In genomic region chr16:52031712-52032251, GRCm38 (mm10) we compare ENCODE assay signal across 8 mouse cellular contexts. TPM values are rescaled to one million over a fixed set of nuclear protein-coding genes. Genes with fewer than 3 reads are reported as not detected.
DNase-seq lines count a peak whose midpoint lies in the region; ATAC-seq and TF ChIP-seq lines count a peak whose summit lies in the region.

No protein-coding gene starts in this region.

- WGBS in heart, embryonic 12.5 days: under 1% methylated on average over 37 of the region's 37 CpGs
- under 1% methylated on average over 33 of the region's 37 CpGs for WGBS in kidney, postnatal 0 days
- WGBS in liver, adult 2 months: under 1% methylated on average over 37 of the region's 37 CpGs
- WGBS in stomach, embryonic 14.5 days: under 1% methylated on average over 37 of the region's 37 CpGs

- peak; percentile 66 for ATAC-seq in erythroblast, adult 5-6 weeks (replicated peaks; ENCODE audit: low FRiP score, poor library complexity, severe bottlenecking)
- peak; percentile 82 for ATAC-seq in heart, embryonic 12.5 days (ENCODE audit: insufficient number of reproducible peaks, low FRiP score)
- ATAC-seq in kidney, postnatal 0 days (replicated peaks; ENCODE audit: low FRiP score, low read depth): peak; percentile 80
- ATAC-seq in monocyte, adult 5-6 weeks (replicated peaks; ENCODE audit: insufficient number of reproducible peaks, low FRiP score, low TSS enrichment, poor library complexity, severe bottlenecking): peak; percentile 15
- ATAC-seq in stomach, embryonic 14.5 days (ENCODE audit: insufficient number of reproducible peaks, insufficient read depth, low FRiP score, low read depth): peak; percentile 83

- TF ChIP-seq POLR2A in brain, embryonic 14.5 days (IDR thresholded peaks at IDR 0.05; ENCODE audit: borderline replicate concordance, extremely low read depth, insufficient read depth, insufficient read length, poor library complexity, severe bottlenecking): 0 out of 2 replicates have a peak, but pooled peaks have one; percentile 9
- TF ChIP-seq POLR2A in liver, adult 2 months (IDR thresholded peaks at IDR 0.05; ENCODE audit: extremely low read depth, insufficient read depth, low read length): 0 out of 2 replicates have a peak, but pooled peaks have one; percentile 32

- H3K4me1 ChIP-seq in heart, embryonic 12.5 days (replicated peaks): peaks cover 32% of the 10 kb centered on the region
- H3K4me1 ChIP-seq in kidney, postnatal 0 days (replicated peaks; ENCODE audit: insufficient read depth, low read length): peaks cover 7% of the 10 kb centered on the region; the same call in 1 of the 2 replicates
- peaks cover 2% of the 10 kb centered on the region; the same call in 1 of the 2 replicates for H3K4me1 ChIP-seq in liver, adult 2 months (ENCODE audit: control insufficient read depth, insufficient read depth, low read length)
- H3K4me1 ChIP-seq in stomach, embryonic 14.5 days (ENCODE audit: control insufficient read depth, insufficient read depth, low read length): peaks cover 11% of the 10 kb centered on the region; the same call in 1 of the 2 replicates

- TF ChIP-seq CTCF in C2C12 (IDR thresholded peaks at IDR 0.05; ENCODE audit: control insufficient read depth, insufficient read depth, insufficient read length): no peak
- no peak for TF ChIP-seq CTCF in brain, embryonic 14.5 days (IDR thresholded peaks at IDR 0.05; ENCODE audit: borderline replicate concordance, extremely low read depth, insufficient read depth, insufficient read length)
- TF ChIP-seq CTCF in kidney, postnatal 0 days (IDR thresholded peaks at IDR 0.05; ENCODE audit: low read depth): no peak; the same call in 1 of the 2 replicates
- no peak for TF ChIP-seq CTCF in liver, adult 2 months (IDR thresholded peaks at IDR 0.05; ENCODE audit: low read depth, low read length)

- no peaks in the 10 kb centered on the region for H3K9me3 ChIP-seq in heart, embryonic 12.5 days (replicated peaks)
- H3K9me3 ChIP-seq in kidney, postnatal 0 days (replicated peaks; ENCODE audit: low read length): no peaks in the 10 kb centered on the region
- H3K9me3 ChIP-seq in stomach, embryonic 14.5 days (ENCODE audit: control insufficient read depth, low read depth, low read length): no peaks in the 10 kb centered on the region

- peak overlapping the region; percentile 93 for H3ac ChIP-seq in C2C12 (ENCODE audit: control insufficient read depth, insufficient read length, low read depth)

- H3K36me3 ChIP-seq in C2C12 (ENCODE audit: control insufficient read depth, insufficient read depth): peaks cover 14% of the 10 kb centered on the region
- peaks cover 20% of the 10 kb centered on the region for H3K36me3 ChIP-seq in heart, embryonic 12.5 days
- H3K36me3 ChIP-seq in kidney, postnatal 0 days (ENCODE audit: insufficient read depth, low read length): peaks cover 5% of the 10 kb centered on the region; the same call in 1 of the 2 replicates
- H3K36me3 ChIP-seq in liver, adult 2 months (ENCODE audit: control insufficient read depth, insufficient read depth, low read length): peaks cover 15% of the 10 kb centered on the region; the same call in 1 of the 2 replicates
- H3K36me3 ChIP-seq in stomach, embryonic 14.5 days (ENCODE audit: control insufficient read depth, insufficient read depth, low read length): peaks cover 16% of the 10 kb centered on the region

- H3K27ac ChIP-seq in heart, embryonic 12.5 days (ENCODE audit: poor library complexity, severe bottlenecking): peak overlapping the region; percentile 92
- H3K27ac ChIP-seq in kidney, postnatal 0 days: peak overlapping the region; percentile 95
- peak overlapping the region; percentile 88 for H3K27ac ChIP-seq in liver, adult 2 months (replicated peaks; ENCODE audit: insufficient read depth, low read depth, low read length)
- H3K27ac ChIP-seq in stomach, embryonic 14.5 days (ENCODE audit: low read length): peak overlapping the region; percentile 97

- H3K79me2 ChIP-seq in C2C12 (ENCODE audit: control insufficient read depth, insufficient read depth): peaks cover 40% of the 10 kb centered on the region
- H3K79me2 ChIP-seq in liver, adult 2 months (ENCODE audit: control insufficient read depth, insufficient read depth, low read length): peaks cover 15% of the 10 kb centered on the region; the same call in 1 of the 2 replicates

- H3K9ac ChIP-seq in heart, embryonic 12.5 days: peak overlapping the region; percentile 92
- H3K9ac ChIP-seq in kidney, postnatal 0 days (ENCODE audit: low read depth, low read length): peak overlapping the region; percentile 86
- H3K9ac ChIP-seq in liver, adult 2 months (ENCODE audit: low read depth, low read length): peak overlapping the region; percentile 90
- H3K9ac ChIP-seq in stomach, embryonic 14.5 days (replicated peaks; ENCODE audit: low read depth, low read length): peak overlapping the region; percentile 75

- H3K4me2 ChIP-seq in heart, embryonic 12.5 days: peak overlapping the region; percentile 69
- H3K4me2 ChIP-seq in kidney, postnatal 0 days (ENCODE audit: low read length): peak overlapping the region; percentile 65
- H3K4me2 ChIP-seq in stomach, embryonic 14.5 days (replicated peaks; ENCODE audit: low read depth, low read length): peak overlapping the region; percentile 49

- peak; percentile 93 for DNase-seq in brain, embryonic 14.5 days (ENCODE audit: low read depth)
- DNase-seq in kidney, postnatal 0 days (ENCODE audit: low spot score): peak; percentile 93
- peak; percentile 76 for DNase-seq in liver, adult 2 months (ENCODE audit: extremely low read depth, low read depth, low spot score)

- no peaks in the 10 kb centered on the region for H3K27me3 ChIP-seq in C2C12 (ENCODE audit: control insufficient read depth, insufficient read depth, insufficient read length)
- H3K27me3 ChIP-seq in heart, embryonic 12.5 days (replicated peaks): no peaks in the 10 kb centered on the region
- H3K27me3 ChIP-seq in kidney, postnatal 0 days (ENCODE audit: insufficient read depth, low read length): no peaks in the 10 kb centered on the region
- H3K27me3 ChIP-seq in liver, adult 2 months (ENCODE audit: control insufficient read depth, insufficient read depth, low read length): no peaks in the 10 kb centered on the region
- no peaks in the 10 kb centered on the region for H3K27me3 ChIP-seq in stomach, embryonic 14.5 days (ENCODE audit: control insufficient read depth, insufficient read depth, low read length)

- H3K79me3 ChIP-seq in C2C12 (ENCODE audit: low read depth): peaks cover 28% of the 10 kb centered on the region

- peak overlapping the region; percentile 68 for H3K4me3 ChIP-seq in C2C12 (ENCODE audit: insufficient read depth, poor library complexity, severe bottlenecking)
- H3K4me3 ChIP-seq in heart, embryonic 12.5 days: peak overlapping the region; percentile 89
- H3K4me3 ChIP-seq in kidney, postnatal 0 days (replicated peaks; ENCODE audit: low read depth, low read length): peak overlapping the region; percentile 91
- peak overlapping the region; percentile 60 for H3K4me3 ChIP-seq in liver, adult 2 months (ENCODE audit: insufficient read depth, low read depth, low read length)
- H3K4me3 ChIP-seq in stomach, embryonic 14.5 days (ENCODE audit: low read depth, low read length): peak overlapping the region; percentile 79

TF ChIP-seq in C2C12, 6 proteins besides CTCF, POLR2A, EP300 and RAD21:
- TF ChIP-seq USF1 (IDR thresholded peaks at IDR 0.05; ENCODE audit: low read depth): no peak
- no peak for TF ChIP-seq FOSL1 (IDR thresholded peaks at IDR 0.05; ENCODE audit: insufficient read depth, low read length, poor library complexity, severe bottlenecking)
- no peak for TF ChIP-seq MYOD1 (IDR thresholded peaks at IDR 0.05; ENCODE audit: control insufficient read depth, insufficient read length, low read depth)
- no peak for TF ChIP-seq CEBPB (IDR thresholded peaks at IDR 0.05; ENCODE audit: low read depth)
- no peak for TF ChIP-seq MYOG (IDR thresholded peaks at IDR 0.05; ENCODE audit: control insufficient read depth, extremely low read depth, insufficient read length)
- TF ChIP-seq MAX (IDR thresholded peaks at IDR 0.05): no peak

RNA-seq across cellular contexts. Expression of gene Cblb, which starts 0.8 kb away (rescaled TPM):
- polyA plus RNA-seq in C2C12 (2012; fragmentation: generic; extraction: Trizol): 6.8 TPM
- 29.9 and 31.8 TPM in 2 replicates for polyA plus RNA-seq in brain, embryonic 14.5 days (2012; rRNA removed)
- 35.5 and 39.6 TPM in 2 replicates for total RNA-seq in erythroblast, adult 5-6 weeks (2015; ENCODE audit: low replicate concordance)
- 21.8 and 21.9 TPM in 2 replicates for total RNA-seq in erythroblast, adult 5-6 weeks (2017; ENCODE audit: low replicate concordance)
- polyA plus RNA-seq in heart, embryonic 12.5 days (2016; fragmentation: Nextera tagmentation; extraction: Ambion mirVana): 15.4 and 15.9 TPM in 2 replicates
- 7.1 and 7.6 TPM in 2 replicates for polyA plus RNA-seq in kidney, postnatal 0 days (2015; fragmentation: Nextera tagmentation; extraction: Ambion mirVana)
- total RNA-seq in liver, adult 2 months (2014; rRNA removed): 6.9 and 8.4 TPM in 2 replicates
- 2.3 and 2.5 TPM in 2 replicates for polyA plus RNA-seq in liver, adult 2 months (2012; rRNA removed)
- 46.9 to 126 TPM (median 61.3 TPM) in 3 replicates for total RNA-seq in monocyte, adult 5-6 weeks (2017)
- 16.4 and 18.6 TPM in 2 replicates for polyA plus RNA-seq in stomach, embryonic 14.5 days (2014; fragmentation: Nextera tagmentation; extraction: Ambion mirVana)

Comparison
In these comparisons a context has a peak if more than half of its experiments do, and no peak if none do; other contexts are left out.
1. Peak in every context shown above with its lines: DNase-seq, ATAC-seq, H3K4me3 ChIP-seq and H3K27ac ChIP-seq.
2. ATAC-seq: peak in every context shown above with its lines; median percentile 83 in stomach, embryonic 14.5 days; 82 in heart, embryonic 12.5 days; 80 in kidney, postnatal 0 days; 66 in erythroblast, adult 5-6 weeks; 15 in monocyte, adult 5-6 weeks.